ENCODE assay signal across 9 mouse cellular contexts in the genomic region with DNA sequence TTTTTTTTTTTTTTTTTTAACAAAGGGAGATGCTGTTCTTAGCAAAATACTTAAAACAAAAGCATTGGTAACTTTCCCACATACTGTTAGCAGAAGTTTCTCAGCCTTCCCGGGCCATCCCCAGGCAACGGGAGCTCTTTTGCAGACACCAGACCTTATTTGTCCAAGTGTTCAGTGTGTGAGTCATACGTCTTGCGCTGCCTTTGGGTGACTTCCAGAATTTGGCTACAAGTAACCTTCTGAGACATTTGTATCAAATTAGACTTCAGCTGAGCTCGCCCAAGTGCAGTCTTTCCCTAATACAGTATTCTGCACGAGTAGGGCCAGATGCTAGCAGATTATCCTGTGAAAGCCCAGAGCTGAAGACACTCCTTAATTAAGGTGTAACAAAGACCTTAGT. TPM values are rescaled to one million over a fixed set of nuclear protein-coding genes. Genes with fewer than 3 reads are reported as not detected.
DNase-seq lines count a peak whose midpoint lies in the region; ATAC-seq and TF ChIP-seq lines count a peak whose summit lies in the region.
"Had no signal": no experiment of that assay in that cellular context is flagged by ENCODE, and none has a peak within 500 bp of the region (broad histone marks: within the 10 kb centered on the region; RNA-seq: fewer than 3 reads in every experiment).

No protein-coding gene starts in this region.

- no peaks in the 10 kb centered on the region for H3K9me3 ChIP-seq in heart, postnatal 0 days (replicated peaks; ENCODE audit: control insufficient read depth, low read length)
- no peaks in the 10 kb centered on the region for H3K9me3 ChIP-seq in lung, embryonic 16.5 days (ENCODE audit: control insufficient read depth, low read length)
- H3K9me3 ChIP-seq in midbrain, embryonic 10.5 days (replicated peaks), result no peaks in the 10 kb centered on the region
- H3K9me3 ChIP-seq: neural tube, embryonic 12.5 days had no signal

- peak; percentile 10 for DNase-seq in layer of hippocampus, adult 9-11 months
- DNase-seq in layer of hippocampus, adult 2 months (ENCODE audit: low spot score in 2 of 2), result no peak
- DNase-seq in brain, adult 2 months (ENCODE audit: low read depth, low spot score), result peak; percentile 67
- peak; percentile 49 for DNase-seq in heart, postnatal 0 days (ENCODE audit: low spot score)
- no peak for DNase-seq in cerebellum, adult 11 months
- no peak for DNase-seq in midbrain, embryonic 10.5 days (ENCODE audit: low spot score)

- no peaks in the 10 kb centered on the region for H3K27me3 ChIP-seq in heart, postnatal 0 days (ENCODE audit: control insufficient read depth, insufficient read depth, low read length)
- H3K27me3 ChIP-seq in lung, embryonic 16.5 days (ENCODE audit: control insufficient read depth, insufficient read depth, low read depth, low read length), result no peaks in the 10 kb centered on the region; the same call in 1 of the 2 replicates
- H3K27me3 ChIP-seq in midbrain, embryonic 10.5 days (ENCODE audit: low read depth, poor library complexity, severe bottlenecking), result no peaks in the 10 kb centered on the region
- H3K27me3 ChIP-seq: neural tube, embryonic 12.5 days had no signal

- H3K36me3 ChIP-seq in heart, postnatal 0 days (replicated peaks; ENCODE audit: control insufficient read depth, insufficient read depth, low read length), result peaks cover 24% of the 10 kb centered on the region
- H3K36me3 ChIP-seq in lung, embryonic 16.5 days (ENCODE audit: control insufficient read depth, insufficient read depth, low read length), result peaks cover 12% of the 10 kb centered on the region; the same call in 1 of the 2 replicates
- no peaks in the 10 kb centered on the region for H3K36me3 ChIP-seq in midbrain, embryonic 10.5 days
- H3K36me3 ChIP-seq: neural tube, embryonic 12.5 days had no signal

- no peak for TF ChIP-seq EP300 in heart, postnatal 0 days (IDR thresholded peaks at IDR 0.05; ENCODE audit: low read depth)

- no peak overlapping the region for H3K4me2 ChIP-seq in heart, postnatal 0 days (ENCODE audit: low read depth, low read length)
- H3K4me2 ChIP-seq in lung, embryonic 16.5 days (ENCODE audit: low read depth, low read length), result no peak overlapping the region
- H3K4me2 ChIP-seq: neural tube, embryonic 12.5 days had no signal

- WGBS in heart, postnatal 0 days, result 23% methylated on average over 6 of the region's 6 CpGs
- WGBS in lung, embryonic 16.5 days, result 37% methylated on average over 6 of the region's 6 CpGs
- 74% methylated on average over 6 of the region's 6 CpGs for WGBS in midbrain, embryonic 10.5 days

- no peak overlapping the region for H3K27ac ChIP-seq in layer of hippocampus, adult 2 months
- H3K27ac ChIP-seq in heart, postnatal 0 days (ENCODE audit: low read depth), result peak overlapping the region; percentile 54; the same call in 1 of the 2 replicates
- H3K27ac ChIP-seq in lung, embryonic 16.5 days (ENCODE audit: low read length), result no peak overlapping the region
- no peak overlapping the region for H3K27ac ChIP-seq in midbrain, embryonic 10.5 days (replicated peaks)
- H3K27ac ChIP-seq: neural tube, embryonic 12.5 days had no signal

- H3K9ac ChIP-seq in heart, postnatal 0 days (replicated peaks; ENCODE audit: low read depth, low read length), result no peak overlapping the region
- H3K9ac ChIP-seq in lung, embryonic 16.5 days (ENCODE audit: low read length), result no peak overlapping the region
- H3K9ac ChIP-seq: neural tube, embryonic 12.5 days had no signal

- peaks cover 34% of the 10 kb centered on the region for H3K4me1 ChIP-seq in heart, postnatal 0 days (ENCODE audit: control insufficient read depth, insufficient read depth)
- peaks cover 10% of the 10 kb centered on the region for H3K4me1 ChIP-seq in lung, embryonic 16.5 days (replicated peaks; ENCODE audit: control insufficient read depth, insufficient read depth, low read length)
- no peaks in the 10 kb centered on the region for H3K4me1 ChIP-seq in midbrain, embryonic 10.5 days
- H3K4me1 ChIP-seq: neural tube, embryonic 12.5 days had no signal

- ATAC-seq in heart, postnatal 0 days (ENCODE audit: insufficient read depth, low read depth), result peak; percentile 43
- peak; percentile 63; the same call in 1 of the 2 replicates for ATAC-seq in lung, embryonic 16.5 days (ENCODE audit: low read depth)
- ATAC-seq in megakaryocyte, adult 5-6 weeks (ENCODE audit: poor library complexity, severe bottlenecking), result no peak

- no peak for TF ChIP-seq CTCF in layer of hippocampus, adult 2 months (conservative IDR thresholded peaks at IDR 0.05)
- no peak for TF ChIP-seq CTCF in heart, postnatal 0 days (IDR thresholded peaks at IDR 0.05; ENCODE audit: low read depth)

- no peak overlapping the region for H3K4me3 ChIP-seq in layer of hippocampus, adult 2 months
- H3K4me3 ChIP-seq in heart, postnatal 0 days (ENCODE audit: low read depth, low read length), result no peak overlapping the region
- no peak overlapping the region for H3K4me3 ChIP-seq in lung, embryonic 16.5 days (ENCODE audit: low read length)
- H3K4me3 ChIP-seq in midbrain, embryonic 10.5 days, result no peak overlapping the region
- H3K4me3 ChIP-seq: neural tube, embryonic 12.5 days had no signal

RNA-seq across cellular contexts. Expression of a gene that starts 56.7 kb away (rescaled TPM):
- 10 to 100 TPM; 14.9 to 19.1 TPM for total RNA-seq in layer of hippocampus, adult 2 months (2021)
- 4.4 and 4.7 TPM in 2 replicates for total RNA-seq in heart, postnatal 0 days (2014; rRNA removed; ENCODE audit: low replicate concordance)
- polyA plus RNA-seq in heart, postnatal 0 days (2015; fragmentation: Nextera tagmentation; extraction: Ambion mirVana), result 15.1 and 15.2 TPM in 2 replicates
- polyA plus RNA-seq in lung, embryonic 16.5 days (2015; fragmentation: Nextera tagmentation; extraction: Ambion mirVana), result 24.9 and 25.1 TPM in 2 replicates
- 36.3 and 38.6 TPM in 2 replicates for polyA plus RNA-seq in midbrain, embryonic 10.5 days (2016; fragmentation: Nextera tagmentation; extraction: Ambion mirVana)
- 13.0 and 17.3 TPM in 2 replicates for total RNA-seq in megakaryocyte, adult 5-6 weeks (2015)
- 14.7 and 20.0 TPM in 2 replicates for total RNA-seq in megakaryocyte, adult 5-6 weeks (2017)

Comparison
In these comparisons a context has a peak if more than half of its experiments do, and no peak if none do; other contexts are left out.
1. DNase-seq: peak in layer of hippocampus, adult 9-11 months (single experiment), brain, adult 2 months (single experiment) and heart, postnatal 0 days (single experiment); none in layer of hippocampus, adult 2 months (0 of 2), cerebellum, adult 11 months (single experiment) and midbrain, embryonic 10.5 days (single experiment).